Mouse (Mus musculus) left cerebral cortex, adult 18-20 months (tissue): ENCODE data around the gene Nudcd3. TPM values are rescaled to one million over a fixed set of nuclear protein-coding genes. Genes with fewer than 3 reads are reported as not detected.
A peak's percentile ranks its signal among the peaks of the same experiment; 100 is the strongest.

Experiments
- DNase-seq, 2 experiments: peaks; one replicate each; pipeline ENCODE4 v3.0.0; 2021 to 2022; ENCODE audit warnings: low spot score in 2 of 2, mixed read lengths in 1 of 2
- total RNA-seq, 2 experiments: library from RNA; stranded (reverse); gene quantifications; 2 replicates each; pipeline ENCODE4 v1.2.3; 2021

Gene Nudcd3
- total RNA-seq, 2 experiments from 2014 or later = 119 to 128 TPM

DNA sequence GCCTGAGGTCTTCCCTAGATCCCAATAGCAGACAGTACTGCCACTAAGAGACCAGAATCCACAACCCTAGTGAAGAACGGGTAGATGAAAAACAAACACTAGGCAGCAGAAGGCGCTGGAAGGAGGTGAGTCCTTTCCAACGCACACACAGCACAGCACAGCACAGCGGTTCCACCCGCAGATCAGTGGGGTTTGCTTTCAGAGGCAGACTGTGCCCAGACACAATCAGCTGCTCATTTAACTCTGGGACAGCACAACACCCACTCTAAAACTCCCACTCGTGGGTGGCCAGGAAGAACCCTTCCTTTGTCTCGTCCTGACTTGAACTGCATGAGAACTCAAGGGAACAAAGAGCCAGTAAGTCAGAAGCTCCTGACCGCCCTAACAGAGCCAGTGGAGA lies 21.0 kb downstream of the Nudcd3 start:
- DNase-seq = peak; percentile 41 to 62

DNA sequence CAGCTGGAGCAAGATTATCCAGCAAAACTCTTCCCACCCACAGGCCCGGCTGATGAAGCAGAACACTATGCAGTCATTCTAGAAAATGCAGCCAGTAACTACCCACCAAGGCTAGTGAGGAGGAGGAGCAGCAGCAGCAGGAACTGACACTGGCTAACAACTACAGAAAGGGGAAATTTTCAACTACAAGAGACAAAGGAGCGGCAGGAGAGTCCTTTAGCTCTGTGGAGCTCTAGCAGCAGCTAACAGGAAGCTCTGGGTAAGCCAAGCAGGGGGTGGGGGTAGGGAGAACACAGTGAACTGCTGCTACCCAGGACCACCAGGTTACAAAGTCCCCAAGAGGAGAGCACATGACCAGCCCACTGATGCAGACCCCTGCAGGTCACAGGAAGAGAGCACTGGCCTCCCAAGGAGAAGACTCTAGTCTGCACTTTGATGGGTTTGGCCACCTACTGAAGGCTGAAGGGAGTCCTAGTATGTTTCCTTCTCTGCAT lies 21.5 kb downstream of the Nudcd3 start:
- peak; percentile 50 to 72 for DNase-seq

- DNase-seq = no peak
Measured at GRCm38 (mm10) chr11:6177781-6178420, 22.3 kb downstream of the Nudcd3 start.

GRCm38 (mm10) chr11:6175506-6175905 lies 24.7 kb downstream of the Nudcd3 start:
- DNase-seq = no peak

DNA sequence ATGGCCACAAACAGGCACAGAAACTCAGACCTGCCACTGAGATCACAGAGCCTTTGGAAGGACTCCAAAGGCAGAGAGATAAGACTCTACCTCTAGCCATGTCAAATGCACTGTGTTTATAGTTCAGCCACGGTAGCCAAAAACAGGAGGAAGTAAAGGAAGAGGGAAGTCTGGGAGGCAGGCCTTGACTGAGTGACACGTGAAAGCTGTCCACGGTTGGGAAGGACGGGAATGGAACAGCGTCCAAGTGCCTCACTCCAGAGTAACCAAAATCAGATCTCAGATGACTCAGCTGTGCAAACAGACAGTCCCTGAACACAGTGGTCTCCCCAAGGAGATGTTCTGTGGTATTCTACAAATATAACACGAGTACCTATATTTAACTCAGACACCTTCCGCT lies 25.5 kb downstream of the Nudcd3 start:
- peak; percentile 47 to 53 for DNase-seq

DNA sequence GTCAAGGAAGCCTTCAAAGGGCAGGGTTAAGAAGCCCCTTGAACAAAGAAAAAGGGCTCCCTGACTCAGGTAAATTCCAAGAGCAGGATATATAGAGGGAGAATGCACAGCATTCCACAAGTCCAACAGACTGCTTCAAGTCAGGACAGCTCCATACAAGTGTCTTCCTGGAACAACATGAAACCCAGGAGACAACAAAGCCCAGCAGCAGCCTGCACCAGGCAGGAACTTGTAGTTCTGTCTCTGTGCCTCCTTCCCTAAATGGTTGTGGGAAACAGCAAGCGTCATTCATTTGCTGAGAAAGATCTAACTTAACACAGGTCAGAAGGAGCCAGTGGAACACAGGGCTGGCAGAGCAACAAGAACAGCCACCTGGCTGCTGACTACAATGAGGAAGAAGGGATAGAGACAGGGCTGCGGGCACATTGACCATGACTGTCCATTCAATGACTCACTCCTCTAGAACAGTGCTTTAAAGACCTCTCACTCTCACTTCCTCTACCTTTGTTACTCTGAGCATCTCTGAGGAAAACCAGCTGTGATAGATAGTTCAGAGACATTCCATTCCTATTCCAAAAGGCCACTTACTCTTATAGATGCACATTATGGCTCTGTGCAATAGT lies 31.1 kb downstream of the Nudcd3 start:
- DNase-seq = no peak

- DNase-seq = no peak
Measured at GRCm38 (mm10) chr11:6166351-6166750, 33.9 kb downstream of the Nudcd3 start.

- DNase-seq = no peak
Measured at GRCm38 (mm10) chr11:6165391-6166081, 34.7 kb downstream of the Nudcd3 start.

DNA sequence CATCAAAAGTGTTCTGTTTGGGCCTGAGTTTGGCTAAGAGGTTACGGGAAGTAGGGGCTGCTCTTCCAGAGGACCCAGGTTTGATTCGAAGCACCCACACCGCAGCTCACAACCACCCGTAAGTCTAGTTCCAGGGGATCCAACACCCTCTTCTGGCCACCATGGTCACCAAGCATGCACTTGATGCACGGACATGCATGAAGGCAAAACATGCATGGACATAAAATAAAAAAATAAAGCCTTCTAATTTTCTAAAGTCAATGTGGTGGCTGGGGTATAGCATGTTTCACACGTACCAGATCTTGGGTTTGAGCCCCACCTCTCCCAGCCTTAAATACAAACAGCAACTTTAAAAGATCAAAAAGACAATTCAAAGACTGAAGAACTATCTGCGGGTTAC lies 35.4 kb downstream of the Nudcd3 start:
- no peak for DNase-seq

- DNase-seq = peak in 1 of 2 experiments; percentile 61
Measured at GRCm38 (mm10) chr11:6163706-6164105, 36.5 kb downstream of the Nudcd3 start.

GRCm38 (mm10) chr11:6163062-6163461 lies 37.2 kb downstream of the Nudcd3 start:
- no peak for DNase-seq

DNA sequence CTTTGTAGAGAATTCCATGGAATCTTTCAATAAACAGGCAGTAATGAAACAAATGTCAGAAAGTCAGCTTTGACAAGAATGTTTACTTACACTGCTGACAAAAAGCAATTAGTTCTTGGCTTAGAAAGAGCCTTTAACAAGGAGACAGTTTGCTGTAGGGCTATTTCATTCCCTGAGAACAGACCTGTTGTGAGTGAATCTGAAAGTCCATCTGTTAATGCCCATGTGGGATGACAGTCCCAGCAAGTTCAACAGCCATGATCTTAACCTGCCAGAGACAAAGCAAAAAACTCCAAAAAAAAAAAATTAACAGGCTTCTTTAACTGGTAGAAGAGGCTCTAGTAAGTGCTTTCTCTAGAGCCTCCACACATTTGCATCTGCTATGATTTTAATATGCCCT lies 38.7 kb downstream of the Nudcd3 start:
- no peak for DNase-seq

- no peak for DNase-seq
Measured at GRCm38 (mm10) chr11:6160663-6161271, 39.4 kb downstream of the Nudcd3 start.

GRCm38 (mm10) chr11:6159704-6160275 lies 40.4 kb downstream of the Nudcd3 start:
- no peak for DNase-seq

DNA sequence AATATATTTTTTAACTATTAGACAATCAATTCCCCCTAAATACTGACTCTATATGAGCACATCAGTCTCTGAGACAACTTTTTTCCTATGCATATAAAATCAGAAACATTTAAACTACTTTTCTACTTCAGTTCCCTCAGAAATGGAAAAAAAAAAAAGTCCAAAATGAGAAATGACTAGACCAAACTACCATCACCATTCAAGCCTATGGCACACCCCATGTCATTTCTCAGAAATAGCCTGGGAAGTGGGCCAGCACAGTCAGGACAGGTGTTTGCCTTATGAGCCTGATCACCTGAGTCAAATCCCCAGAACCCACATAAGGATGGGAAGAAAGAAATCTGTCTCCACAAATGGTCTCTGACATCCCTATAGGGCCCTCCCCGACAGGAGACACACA lies 41.7 kb downstream of the Nudcd3 start:
- no peak for DNase-seq

DNA sequence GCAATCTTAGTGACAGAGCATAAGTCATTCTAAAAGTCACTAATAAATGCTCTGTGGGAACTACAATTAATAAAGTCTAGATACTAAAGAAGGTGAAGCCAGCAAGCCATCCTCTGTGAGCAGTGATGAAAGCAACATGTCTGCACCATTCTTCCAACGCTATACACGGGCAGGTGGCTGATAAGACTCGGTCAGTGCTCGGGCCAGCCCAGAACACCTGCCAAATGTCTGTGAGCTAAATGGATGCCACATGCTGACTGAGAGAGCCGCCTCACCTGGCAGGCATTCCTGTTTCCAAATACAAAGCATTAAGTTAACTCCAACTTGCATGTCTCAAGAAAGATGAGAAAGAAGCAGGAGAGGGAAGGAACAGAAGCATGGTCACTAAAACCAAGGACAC lies 43.1 kb downstream of the Nudcd3 start:
- DNase-seq = no peak

DNA sequence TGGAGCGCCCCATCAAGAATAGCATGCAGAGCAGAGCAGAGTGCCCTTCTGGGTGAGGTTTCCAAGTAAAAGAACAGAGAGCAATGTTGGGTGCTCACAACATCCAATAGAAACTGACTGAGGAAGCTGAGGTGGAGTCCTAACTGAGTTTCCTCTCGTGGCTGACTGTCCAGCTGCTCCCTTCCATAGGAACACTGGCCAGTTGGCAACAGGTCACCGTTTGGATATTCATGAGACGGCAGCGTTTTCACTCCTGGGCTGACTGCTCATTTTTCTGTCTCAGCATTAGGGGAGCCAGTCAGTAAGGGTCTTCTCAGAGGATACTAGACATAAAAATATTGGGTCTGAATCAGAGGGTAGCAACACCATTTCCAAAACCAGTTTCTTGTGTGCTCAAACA lies 43.6 kb downstream of the Nudcd3 start:
- no peak for DNase-seq

- DNase-seq = peak; percentile 44 to 63
Measured at GRCm38 (mm10) chr11:6154211-6154701, 46.0 kb downstream of the Nudcd3 start.

DNA sequence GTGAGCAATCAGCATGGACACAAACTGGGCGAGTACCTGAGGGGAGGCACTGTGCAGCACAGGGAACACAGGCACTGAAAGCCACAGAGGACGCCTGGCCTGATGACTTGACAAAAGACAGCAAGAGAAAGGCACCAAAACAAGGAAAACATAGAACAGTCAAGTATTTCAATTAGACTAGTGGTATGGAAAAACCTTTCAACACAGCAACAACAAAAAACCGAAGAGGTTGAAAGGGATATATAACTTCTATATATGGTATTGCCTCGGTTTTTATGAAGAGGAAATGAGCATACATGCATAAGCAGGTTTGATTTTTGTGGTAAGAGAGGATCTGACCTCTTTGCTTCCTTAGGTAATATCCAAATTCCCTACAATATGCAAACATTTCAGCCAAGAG lies 47.4 kb downstream of the Nudcd3 start:
- DNase-seq = no peak

- DNase-seq = no peak
Measured at GRCm38 (mm10) chr11:6138233-6138950, 61.8 kb downstream of the Nudcd3 start.

DNA sequence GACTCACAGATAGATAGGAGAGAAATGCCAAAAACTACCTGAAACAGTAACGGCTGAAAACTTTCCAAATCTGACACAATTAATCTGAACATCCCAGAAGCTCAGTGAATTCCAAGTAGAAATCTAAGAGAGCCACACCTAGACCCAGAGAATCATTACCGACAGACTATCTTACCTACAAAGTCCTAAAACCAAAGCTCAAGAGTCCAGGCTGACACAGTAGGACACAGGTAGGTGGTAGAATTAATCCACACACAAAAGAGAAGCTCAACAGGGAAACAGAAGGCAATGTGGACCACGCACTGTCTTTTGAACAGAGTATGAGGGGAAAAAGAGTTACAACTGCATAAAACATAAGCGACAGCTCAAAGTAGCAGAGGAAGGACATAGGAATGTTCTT lies 67.3 kb downstream of the Nudcd3 start:
- no peak for DNase-seq
